Mouse (Mus musculus): ENCODE data around the gene Ndufb8. TPM values are rescaled to one million over a fixed set of nuclear protein-coding genes. Genes with fewer than 3 reads are reported as not detected.

The Ndufb8 gene
- polyA plus RNA-seq, 1 experiment: 861 TPM

GRCm38 (mm10) chr19:44552731-44553130 is 2.5 kb downstream of the Ndufb8 start, which contains the start of gene Gm20538:
Gene Gm20538, minus strand, starts transcription at chr19:44552831.
- no peak for TF ChIP-seq CTCF (IDR thresholded peaks at IDR 0.05; ENCODE audit: borderline replicate concordance, insufficient read depth, low read depth, low read length)
- TF ChIP-seq POLR2A (IDR thresholded peaks at IDR 0.05; ENCODE audit: borderline replicate concordance, insufficient read depth, low read length): no peak
- peaks cover 4% of the 10 kb centered on the region; the same call in 1 of the 2 replicates for H3K4me1 ChIP-seq (ENCODE audit: control insufficient read depth, insufficient read depth, low read length)
- peak within 1 kb of the TSS; percentile 5 for H3K4me3 ChIP-seq (replicated peaks; ENCODE audit: insufficient read depth, low read depth, low read length)
- H3K27ac ChIP-seq (ENCODE audit: insufficient read depth, low read length): no peak within 1 kb of the TSS
- DNase-seq: no peak
- WGBS: 95% methylated on average over 4 of the region's 4 CpGs
- H3K27me3 ChIP-seq (ENCODE audit: control insufficient read depth, insufficient read depth, low read length): no peaks in the 10 kb centered on the region

GRCm38 (mm10) chr19:44545321-44546041 is 9.8 kb downstream of the Ndufb8 start, which contains the start of gene Sec31b:
Gene Sec31b, minus strand, starts transcription at chr19:44545864.
- Histone ChIP-seq H3K4me3 (replicated peaks; ENCODE audit: insufficient read depth, low read depth, low read length) (peak within 1 kb of the TSS; percentile 42), H3K27me3 (ENCODE audit: control insufficient read depth, insufficient read depth, low read length) (no peaks in the 10 kb centered on the region), H3K27ac (ENCODE audit: insufficient read depth, low read length) (no peak within 1 kb of the TSS), H3K4me1 (ENCODE audit: control insufficient read depth, insufficient read depth, low read length) (no peaks in the 10 kb centered on the region)
- WGBS: 4% methylated on average over 47 of the region's 47 CpGs
- DNase-seq: peak; percentile 42 to 53
- TF ChIP-seq POLR2A (IDR thresholded peaks at IDR 0.05; ENCODE audit: borderline replicate concordance, insufficient read depth, low read length) (no peak), CTCF (IDR thresholded peaks at IDR 0.05; ENCODE audit: borderline replicate concordance, insufficient read depth, low read depth, low read length) (no peak)

- DNase-seq: peak; percentile 59 to 73
- H3K4me3 ChIP-seq (replicated peaks; ENCODE audit: insufficient read depth, low read depth, low read length): no peak overlapping the region
- TF ChIP-seq POLR2A (IDR thresholded peaks at IDR 0.05; ENCODE audit: borderline replicate concordance, insufficient read depth, low read length) (no peak), CTCF (IDR thresholded peaks at IDR 0.05; ENCODE audit: borderline replicate concordance, insufficient read depth, low read depth, low read length) (peak; percentile 77)
- H3K4me1 ChIP-seq (ENCODE audit: control insufficient read depth, insufficient read depth, low read length): no peaks in the 10 kb centered on the region
- 2% methylated on average over 13 of the region's 13 CpGs for WGBS
- no peaks in the 10 kb centered on the region for H3K27me3 ChIP-seq (ENCODE audit: control insufficient read depth, insufficient read depth, low read length)
- H3K27ac ChIP-seq (ENCODE audit: insufficient read depth, low read length): no peak overlapping the region
These were observed 10.5 kb downstream of the Ndufb8 start for GRCm38 (mm10) chr19:44544775-44545174.

- no peak for TF ChIP-seq POLR2A (IDR thresholded peaks at IDR 0.05; ENCODE audit: borderline replicate concordance, insufficient read depth, low read length)
- no peak for TF ChIP-seq CTCF (IDR thresholded peaks at IDR 0.05; ENCODE audit: borderline replicate concordance, insufficient read depth, low read depth, low read length)
- DNase-seq: no peak
- Histone ChIP-seq H3K27ac (ENCODE audit: insufficient read depth, low read length) (no peak overlapping the region), H3K4me1 (ENCODE audit: control insufficient read depth, insufficient read depth, low read length) (no peaks in the 10 kb centered on the region), H3K27me3 (ENCODE audit: control insufficient read depth, insufficient read depth, low read length) (no peaks in the 10 kb centered on the region), H3K4me3 (replicated peaks; ENCODE audit: insufficient read depth, low read depth, low read length) (no peak overlapping the region)
- 42% methylated on average over 10 of the region's 10 CpGs for WGBS
These were observed 10.9 kb downstream of the Ndufb8 start for GRCm38 (mm10) chr19:44544372-44544771.

- Histone ChIP-seq H3K27ac (ENCODE audit: insufficient read depth, low read length) (no peak overlapping the region), H3K4me3 (replicated peaks; ENCODE audit: insufficient read depth, low read depth, low read length) (no peak overlapping the region), H3K4me1 (ENCODE audit: control insufficient read depth, insufficient read depth, low read length) (no peaks in the 10 kb centered on the region), H3K27me3 (ENCODE audit: control insufficient read depth, insufficient read depth, low read length) (no peaks in the 10 kb centered on the region)
- no peak for DNase-seq
- WGBS: 86% methylated on average over 8 of the region's 8 CpGs
- TF ChIP-seq POLR2A (IDR thresholded peaks at IDR 0.05; ENCODE audit: borderline replicate concordance, insufficient read depth, low read length) (no peak), CTCF (IDR thresholded peaks at IDR 0.05; ENCODE audit: borderline replicate concordance, insufficient read depth, low read depth, low read length) (no peak)
These were observed 12.5 kb downstream of the Ndufb8 start for GRCm38 (mm10) chr19:44542694-44543178.

- TF ChIP-seq POLR2A (IDR thresholded peaks at IDR 0.05; ENCODE audit: borderline replicate concordance, insufficient read depth, low read length) (no peak), CTCF (IDR thresholded peaks at IDR 0.05; ENCODE audit: borderline replicate concordance, insufficient read depth, low read depth, low read length) (no peak)
- WGBS: 74% methylated on average over 8 of the region's 8 CpGs
- H3K27me3 ChIP-seq (ENCODE audit: control insufficient read depth, insufficient read depth, low read length): no peaks in the 10 kb centered on the region
- no peaks in the 10 kb centered on the region for H3K4me1 ChIP-seq (ENCODE audit: control insufficient read depth, insufficient read depth, low read length)
- H3K4me3 ChIP-seq (replicated peaks; ENCODE audit: insufficient read depth, low read depth, low read length): no peak overlapping the region
- DNase-seq: no peak
- H3K27ac ChIP-seq (ENCODE audit: insufficient read depth, low read length): no peak overlapping the region
These were observed 17.8 kb downstream of the Ndufb8 start for GRCm38 (mm10) chr19:44537416-44537815.

GRCm38 (mm10) chr19:44535376-44535775 is 19.9 kb downstream of the Ndufb8 start:
- no peak overlapping the region for H3K4me3 ChIP-seq (replicated peaks; ENCODE audit: insufficient read depth, low read depth, low read length)
- no peaks in the 10 kb centered on the region for H3K27me3 ChIP-seq (ENCODE audit: control insufficient read depth, insufficient read depth, low read length)
- no peak overlapping the region for H3K27ac ChIP-seq (ENCODE audit: insufficient read depth, low read length)
- H3K4me1 ChIP-seq (ENCODE audit: control insufficient read depth, insufficient read depth, low read length): no peaks in the 10 kb centered on the region
- no peak for DNase-seq
- TF ChIP-seq POLR2A (IDR thresholded peaks at IDR 0.05; ENCODE audit: borderline replicate concordance, insufficient read depth, low read length): no peak
- TF ChIP-seq CTCF (IDR thresholded peaks at IDR 0.05; ENCODE audit: borderline replicate concordance, insufficient read depth, low read depth, low read length): peak; percentile 62; the same call in 1 of the 2 replicates
- 25% methylated on average over 3 of the region's 3 CpGs for WGBS

- no peak overlapping the region for H3K27ac ChIP-seq (ENCODE audit: insufficient read depth, low read length)
- no peak for DNase-seq
- TF ChIP-seq CTCF (IDR thresholded peaks at IDR 0.05; ENCODE audit: borderline replicate concordance, insufficient read depth, low read depth, low read length) (no peak), POLR2A (IDR thresholded peaks at IDR 0.05; ENCODE audit: borderline replicate concordance, insufficient read depth, low read length) (no peak)
- WGBS: 83% methylated on average over 6 of the region's 6 CpGs
- no peaks in the 10 kb centered on the region for H3K4me1 ChIP-seq (ENCODE audit: control insufficient read depth, insufficient read depth, low read length)
- no peak overlapping the region for H3K4me3 ChIP-seq (replicated peaks; ENCODE audit: insufficient read depth, low read depth, low read length)
- H3K27me3 ChIP-seq (ENCODE audit: control insufficient read depth, insufficient read depth, low read length): no peaks in the 10 kb centered on the region
These were observed 25.2 kb downstream of the Ndufb8 start for GRCm38 (mm10) chr19:44530018-44530417.
